Mouse (Mus musculus): ENCODE measurements at regions not wholly inside any gene's neighbourhood (a gene's known extent, or its start where the extent isn't known, plus 50 kb on each side); places are given as distances from the start of the nearest gene placed in this dataset.
A peak's percentile ranks its signal among the peaks of the same experiment; 100 is the strongest.

DNA sequence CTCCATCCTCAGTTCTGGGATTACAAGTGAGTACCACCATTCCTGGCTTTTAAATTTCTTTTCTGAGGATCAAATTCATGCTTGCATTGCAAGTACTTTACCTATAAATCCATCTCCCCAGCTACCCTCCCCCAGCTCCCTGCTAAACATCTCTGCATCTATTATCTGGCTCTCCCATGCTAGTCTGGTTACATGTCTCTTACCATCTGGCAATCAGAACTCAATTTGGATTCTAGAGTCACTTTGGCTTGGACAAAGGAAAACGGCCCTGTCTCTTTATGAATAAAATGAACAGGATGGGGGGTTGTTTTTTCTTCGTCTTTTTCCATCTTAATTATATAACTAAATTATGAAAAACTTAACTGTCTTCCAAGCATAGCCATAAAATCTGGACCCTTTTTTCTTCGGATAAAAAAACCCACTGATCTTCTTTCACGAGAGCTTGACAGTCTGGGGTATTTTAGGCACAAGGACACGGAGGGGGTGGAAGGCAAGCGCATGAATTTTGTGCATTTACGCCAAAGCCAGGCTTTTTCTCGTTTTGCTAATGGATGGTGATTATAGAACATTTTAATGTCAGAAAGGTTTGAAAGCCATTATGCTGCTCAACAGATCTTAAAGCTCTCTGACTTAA is 151.6 kb downstream of the Cmpk2 start:
- Histone ChIP-seq H3K9ac (replicated peaks; ENCODE audit: low read length) (no peak overlapping the region), H3K4me2 (ENCODE audit: low read depth, low read length) (no peak overlapping the region), H3K9me3 (replicated peaks; ENCODE audit: control insufficient read depth, low read length) (no peaks in the 10 kb centered on the region), H3K4me1 (ENCODE audit: control insufficient read depth, insufficient read depth, low read length) (no peaks in the 10 kb centered on the region), H3K36me3 (replicated peaks; ENCODE audit: control insufficient read depth, insufficient read depth, low read depth, low read length) (no peaks in the 10 kb centered on the region), H3K27me3 (ENCODE audit: control insufficient read depth, insufficient read depth, low read length) (no peaks in the 10 kb centered on the region), H3K4me3 (ENCODE audit: low read depth, low read length) (no peak overlapping the region), H3K27ac (replicated peaks; ENCODE audit: low read depth, low read length) (no peak overlapping the region)
- peak; percentile 29 for DNase-seq (ENCODE audit: low spot score)
- WGBS: 53% methylated on average over 8 of the region's 8 CpGs
- no peak for ATAC-seq (replicated peaks; ENCODE audit: insufficient number of reproducible peaks, low FRiP score, low TSS enrichment, low read depth)

DNA sequence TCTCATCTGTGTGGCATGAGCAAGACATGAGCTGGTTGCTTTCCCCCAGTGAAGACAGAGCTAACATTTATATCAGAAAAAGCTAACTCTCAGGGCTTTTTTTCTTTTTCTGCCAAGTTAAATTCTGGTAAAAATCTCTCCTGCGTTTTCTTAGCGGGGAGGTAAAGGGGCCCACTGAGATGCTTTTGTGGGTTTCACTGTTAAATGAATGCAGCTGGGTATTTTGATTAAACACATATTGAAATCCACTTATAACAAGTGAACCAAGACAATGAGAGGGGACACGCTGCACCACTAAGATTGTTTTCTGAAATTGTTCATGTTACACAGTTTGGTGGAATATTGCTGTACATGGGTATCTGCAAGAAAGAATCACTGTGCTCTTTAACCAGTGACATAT is 149.0 kb downstream of the Cmpk2 start:
- no peaks in the 10 kb centered on the region for H3K36me3 ChIP-seq (replicated peaks; ENCODE audit: control insufficient read depth, insufficient read depth, low read depth, low read length)
- 0 out of 2 replicates have a peak overlapping the region, but pooled peaks have one; percentile 14 for H3K27ac ChIP-seq (replicated peaks; ENCODE audit: low read depth, low read length)
- WGBS: 56% methylated on average over 3 of the region's 3 CpGs
- H3K9me3 ChIP-seq (replicated peaks; ENCODE audit: control insufficient read depth, low read length): no peaks in the 10 kb centered on the region
- no peaks in the 10 kb centered on the region for H3K27me3 ChIP-seq (ENCODE audit: control insufficient read depth, insufficient read depth, low read length)
- no peak overlapping the region for H3K4me2 ChIP-seq (ENCODE audit: low read depth, low read length)
- no peak overlapping the region for H3K4me3 ChIP-seq (ENCODE audit: low read depth, low read length)
- no peak overlapping the region for H3K9ac ChIP-seq (replicated peaks; ENCODE audit: low read length)
- ATAC-seq (replicated peaks; ENCODE audit: insufficient number of reproducible peaks, low FRiP score, low TSS enrichment, low read depth) (no peak), DNase-seq (ENCODE audit: low spot score) (peak; percentile 64)
- H3K4me1 ChIP-seq (ENCODE audit: control insufficient read depth, insufficient read depth, low read length): no peaks in the 10 kb centered on the region

DNA sequence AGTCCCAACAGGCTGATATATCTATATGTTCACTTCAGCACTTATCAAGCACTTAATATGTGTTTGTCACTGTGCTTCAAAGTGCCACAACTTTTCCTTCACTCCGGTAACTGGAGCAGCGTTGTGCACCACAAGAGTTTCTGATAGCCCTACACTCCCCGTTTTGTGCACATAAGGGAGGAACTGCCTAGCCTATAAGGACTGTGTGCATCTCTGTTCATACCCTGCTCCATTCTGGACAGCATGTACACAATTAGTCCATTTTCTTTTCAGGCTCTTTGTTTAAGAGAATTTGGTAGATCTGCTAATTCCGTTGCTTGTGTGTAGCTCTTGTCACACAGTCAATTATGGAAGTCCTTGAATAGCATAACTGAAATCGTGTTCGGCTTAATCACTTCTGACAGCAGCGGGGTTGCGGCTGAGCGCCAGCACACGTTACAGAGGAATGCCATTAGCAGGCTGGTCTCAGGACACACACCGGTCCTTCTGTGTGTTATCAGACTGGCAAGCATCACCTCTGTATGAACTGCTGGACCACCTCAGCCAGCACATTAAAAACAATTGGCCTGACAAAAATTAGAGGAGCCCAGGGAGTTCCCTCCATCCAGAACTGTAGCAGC is 144.2 kb downstream of the Cmpk2 start:
- WGBS: 68% methylated on average over 11 of the region's 11 CpGs
- no peak for ATAC-seq (replicated peaks; ENCODE audit: insufficient number of reproducible peaks, low FRiP score, low TSS enrichment, low read depth)
- Histone ChIP-seq H3K27ac (replicated peaks; ENCODE audit: low read depth, low read length) (no peak overlapping the region), H3K4me3 (ENCODE audit: low read depth, low read length) (no peak overlapping the region), H3K27me3 (ENCODE audit: control insufficient read depth, insufficient read depth, low read length) (no peaks in the 10 kb centered on the region), H3K4me1 (ENCODE audit: control insufficient read depth, insufficient read depth, low read length) (no peaks in the 10 kb centered on the region), H3K4me2 (ENCODE audit: low read depth, low read length) (no peak overlapping the region), H3K9ac (replicated peaks; ENCODE audit: low read length) (no peak overlapping the region), H3K36me3 (replicated peaks; ENCODE audit: control insufficient read depth, insufficient read depth, low read depth, low read length) (no peaks in the 10 kb centered on the region), H3K9me3 (replicated peaks; ENCODE audit: control insufficient read depth, low read length) (no peaks in the 10 kb centered on the region)
- peak; percentile 21 for DNase-seq (ENCODE audit: low spot score)

GRCm38 (mm10) chr12:26610079-26610478 is 141.1 kb downstream of the Cmpk2 start:
- Histone ChIP-seq H3K4me3 (ENCODE audit: low read depth, low read length) (no peak overlapping the region), H3K36me3 (replicated peaks; ENCODE audit: control insufficient read depth, insufficient read depth, low read depth, low read length) (no peaks in the 10 kb centered on the region), H3K4me1 (ENCODE audit: control insufficient read depth, insufficient read depth, low read length) (no peaks in the 10 kb centered on the region), H3K27ac (replicated peaks; ENCODE audit: low read depth, low read length) (no peak overlapping the region), H3K9me3 (replicated peaks; ENCODE audit: control insufficient read depth, low read length) (no peaks in the 10 kb centered on the region), H3K4me2 (ENCODE audit: low read depth, low read length) (no peak overlapping the region), H3K27me3 (ENCODE audit: control insufficient read depth, insufficient read depth, low read length) (no peaks in the 10 kb centered on the region), H3K9ac (replicated peaks; ENCODE audit: low read length) (no peak overlapping the region)
- WGBS: 71% methylated on average over 3 of the region's 3 CpGs
- peak; percentile 39 for DNase-seq (ENCODE audit: low spot score)
- ATAC-seq (replicated peaks; ENCODE audit: insufficient number of reproducible peaks, low FRiP score, low TSS enrichment, low read depth): no peak

GRCm38 (mm10) chr12:26598501-26598900 is 129.5 kb downstream of the Cmpk2 start:
- no peak for ATAC-seq (replicated peaks; ENCODE audit: insufficient number of reproducible peaks, low FRiP score, low TSS enrichment, low read depth)
- Histone ChIP-seq H3K36me3 (replicated peaks; ENCODE audit: control insufficient read depth, insufficient read depth, low read depth, low read length) (no peaks in the 10 kb centered on the region; the same call in 1 of the 2 replicates), H3K9ac (replicated peaks; ENCODE audit: low read length) (no peak overlapping the region), H3K4me3 (ENCODE audit: low read depth, low read length) (no peak overlapping the region), H3K27me3 (ENCODE audit: control insufficient read depth, insufficient read depth, low read length) (no peaks in the 10 kb centered on the region), H3K4me2 (ENCODE audit: low read depth, low read length) (no peak overlapping the region), H3K27ac (replicated peaks; ENCODE audit: low read depth, low read length) (no peak overlapping the region), H3K9me3 (replicated peaks; ENCODE audit: control insufficient read depth, low read length) (no peaks in the 10 kb centered on the region), H3K4me1 (ENCODE audit: control insufficient read depth, insufficient read depth, low read length) (no peaks in the 10 kb centered on the region)
- DNase-seq (ENCODE audit: low spot score): no peak

DNA sequence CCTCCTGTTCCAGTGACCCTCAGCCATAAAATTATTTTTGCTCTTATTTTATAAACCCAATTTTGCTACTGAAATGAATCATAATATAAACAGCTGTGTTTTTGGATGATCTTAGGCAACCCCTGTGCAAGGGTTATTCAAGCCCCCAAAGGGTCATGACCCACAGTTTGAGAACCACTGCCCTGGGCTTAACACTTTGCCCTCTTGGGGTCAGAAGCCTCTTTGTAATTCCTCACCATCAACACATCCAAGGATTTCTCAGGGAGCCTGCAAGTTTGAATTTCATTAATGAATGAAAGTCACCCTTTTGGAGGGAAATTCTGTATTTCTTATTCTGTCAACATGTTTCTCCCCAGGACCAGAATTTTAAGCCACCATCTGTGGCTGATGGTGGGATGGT is 123.1 kb downstream of the Cmpk2 start:
- Histone ChIP-seq H3K4me3 (ENCODE audit: low read depth, low read length) (no peak overlapping the region), H3K4me2 (ENCODE audit: low read depth, low read length) (no peak overlapping the region), H3K9ac (replicated peaks; ENCODE audit: low read length) (no peak overlapping the region)

GRCm38 (mm10) chr12:26589091-26589490 is 120.1 kb downstream of the Cmpk2 start:
- ATAC-seq (replicated peaks; ENCODE audit: insufficient number of reproducible peaks, low FRiP score, low TSS enrichment, low read depth) (no peak), DNase-seq (ENCODE audit: low spot score) (no peak)
- Histone ChIP-seq H3K36me3 (replicated peaks; ENCODE audit: control insufficient read depth, insufficient read depth, low read depth, low read length) (no peaks in the 10 kb centered on the region), H3K4me3 (ENCODE audit: low read depth, low read length) (no peak overlapping the region), H3K27me3 (ENCODE audit: control insufficient read depth, insufficient read depth, low read length) (no peaks in the 10 kb centered on the region), H3K4me1 (ENCODE audit: control insufficient read depth, insufficient read depth, low read length) (no peaks in the 10 kb centered on the region), H3K9me3 (replicated peaks; ENCODE audit: control insufficient read depth, low read length) (no peaks in the 10 kb centered on the region), H3K9ac (replicated peaks; ENCODE audit: low read length) (no peak overlapping the region), H3K27ac (replicated peaks; ENCODE audit: low read depth, low read length) (no peak overlapping the region), H3K4me2 (ENCODE audit: low read depth, low read length) (no peak overlapping the region)

More for the DNA sequence above, 123.1 kb downstream of the Cmpk2 start:
- no peaks in the 10 kb centered on the region for H3K9me3 ChIP-seq (replicated peaks; ENCODE audit: control insufficient read depth, low read length)
- no peak for ATAC-seq (replicated peaks; ENCODE audit: insufficient number of reproducible peaks, low FRiP score, low TSS enrichment, low read depth)
- no peaks in the 10 kb centered on the region for H3K4me1 ChIP-seq (ENCODE audit: control insufficient read depth, insufficient read depth, low read length)
- no peak for DNase-seq (ENCODE audit: low spot score)
- H3K36me3 ChIP-seq (replicated peaks; ENCODE audit: control insufficient read depth, insufficient read depth, low read depth, low read length): no peaks in the 10 kb centered on the region
- H3K27me3 ChIP-seq (ENCODE audit: control insufficient read depth, insufficient read depth, low read length): no peaks in the 10 kb centered on the region
- H3K27ac ChIP-seq (replicated peaks; ENCODE audit: low read depth, low read length): no peak overlapping the region

GRCm38 (mm10) chr12:26577438-26577837 is 108.4 kb downstream of the Cmpk2 start:
- WGBS: 88% methylated on average over 6 of the region's 6 CpGs

More at GRCm38 (mm10) chr12:26577438-26577837, 108.4 kb downstream of the Cmpk2 start:
- Histone ChIP-seq H3K36me3 (replicated peaks; ENCODE audit: control insufficient read depth, insufficient read depth, low read depth, low read length) (no peaks in the 10 kb centered on the region), H3K27ac (replicated peaks; ENCODE audit: low read depth, low read length) (no peak overlapping the region), H3K9ac (replicated peaks; ENCODE audit: low read length) (no peak overlapping the region), H3K4me1 (ENCODE audit: control insufficient read depth, insufficient read depth, low read length) (no peaks in the 10 kb centered on the region), H3K27me3 (ENCODE audit: control insufficient read depth, insufficient read depth, low read length) (no peaks in the 10 kb centered on the region), H3K4me2 (ENCODE audit: low read depth, low read length) (no peak overlapping the region), H3K9me3 (replicated peaks; ENCODE audit: control insufficient read depth, low read length) (no peaks in the 10 kb centered on the region), H3K4me3 (ENCODE audit: low read depth, low read length) (no peak overlapping the region)
- DNase-seq (ENCODE audit: low spot score): no peak
- no peak for ATAC-seq (replicated peaks; ENCODE audit: insufficient number of reproducible peaks, low FRiP score, low TSS enrichment, low read depth)
